Mouse (Mus musculus) liver, adult (tissue): ENCODE measurements around the gene Psenen.

Experiments
- GATA4 ChIP-seq: IDR thresholded peaks from 2 replicates; pipeline ENCODE4 v1.6.1; 2014; ENCODE audit warnings: mild to moderate bottlenecking, low read length; ENCODE audit not compliant: insufficient replicate concordance

Gene Psenen

DNA sequence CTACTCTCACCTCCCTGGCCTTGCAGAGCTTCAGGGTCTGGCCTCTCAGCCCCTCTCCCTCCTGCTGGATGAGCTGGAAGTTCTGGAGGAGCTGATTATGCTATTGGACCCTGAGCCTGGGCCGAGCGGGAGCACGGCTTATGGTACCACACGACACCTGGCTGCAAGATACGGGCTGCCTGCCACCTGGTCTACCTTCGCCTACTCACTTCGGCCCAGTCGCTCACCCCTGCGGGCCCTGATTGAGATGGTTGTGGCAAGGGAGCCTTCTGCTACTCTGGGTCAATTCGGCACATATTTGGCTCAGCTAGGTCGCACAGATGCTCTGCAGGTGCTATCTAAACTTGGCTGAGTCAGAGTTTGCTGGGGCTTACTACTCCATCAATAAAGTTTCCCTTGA is 4.1 kb upstream of the Psenen start:
- no peak for TF ChIP-seq GATA4

GRCm38 (mm10) chr7:30566033-30566432 is 2.6 kb upstream of the Psenen start:
- TF ChIP-seq GATA4: no peak

GRCm38 (mm10) chr7:30564970-30565571 is 1.6 kb upstream of the Psenen start, which contains the start of gene Igflr1:
Gene Igflr1, plus strand, starts transcription at chr7:30565427.
- TF ChIP-seq GATA4: no peak

DNA sequence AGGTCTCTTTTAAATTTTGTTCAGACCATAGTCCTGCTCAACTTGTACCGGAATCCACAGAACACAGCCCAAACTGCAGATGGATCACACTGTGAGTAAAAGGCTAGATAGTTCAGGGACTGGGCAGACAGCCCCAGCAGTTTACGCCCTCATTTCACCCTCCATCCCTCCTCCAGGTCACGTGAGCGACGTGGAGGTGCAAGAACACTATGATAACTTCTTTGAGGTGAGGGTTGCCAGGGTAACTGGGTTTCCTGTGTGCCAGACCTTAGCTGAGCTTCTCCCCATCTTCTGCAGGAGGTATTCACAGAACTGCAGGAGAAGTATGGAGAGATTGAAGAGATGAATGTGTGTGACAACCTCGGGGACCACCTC is 466 bp upstream of the Psenen start:
- no peak for TF ChIP-seq GATA4

- TF ChIP-seq GATA4: no peak
Observed at GRCm38 (mm10) chr7:30562526-30563116, 806 bp downstream of the Psenen start.

- no peak for TF ChIP-seq GATA4
Observed at GRCm38 (mm10) chr7:30560296-30560695, 3.1 kb downstream of the Psenen start.

DNA sequence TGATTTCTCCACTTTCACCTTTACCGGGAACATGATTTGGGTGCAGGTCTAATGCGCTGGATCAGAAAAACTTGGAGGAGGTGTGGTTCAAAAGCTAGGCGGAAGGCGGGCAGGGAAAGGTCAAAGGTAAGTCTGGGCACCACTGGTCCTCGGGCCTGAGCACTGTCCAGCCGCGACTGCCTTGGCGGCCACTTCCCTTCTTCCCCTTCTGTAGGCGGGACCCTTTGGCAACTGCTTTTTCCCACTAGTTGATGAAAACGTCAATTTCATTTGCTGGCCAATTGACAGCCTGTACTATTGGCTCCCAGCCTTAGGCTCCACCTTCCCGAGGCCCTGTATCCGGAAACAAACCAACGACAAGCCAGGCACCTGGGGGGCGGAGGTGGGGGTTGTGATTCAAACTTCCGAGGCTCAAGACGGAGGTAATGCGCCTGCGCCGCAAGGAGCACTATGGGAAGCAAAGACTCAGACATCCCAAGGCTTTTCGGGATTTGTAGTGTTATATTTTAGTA is 3.9 kb downstream of the Psenen start, which contains the start of gene Lin37:
Gene Lin37 (minus strand): TSS at position 396 of the 512 bp plus-strand sequence.
- TF ChIP-seq GATA4: no peak

- TF ChIP-seq GATA4: no peak
Observed at GRCm38 (mm10) chr7:30558656-30559442, 4.6 kb downstream of the Psenen start.

DNA sequence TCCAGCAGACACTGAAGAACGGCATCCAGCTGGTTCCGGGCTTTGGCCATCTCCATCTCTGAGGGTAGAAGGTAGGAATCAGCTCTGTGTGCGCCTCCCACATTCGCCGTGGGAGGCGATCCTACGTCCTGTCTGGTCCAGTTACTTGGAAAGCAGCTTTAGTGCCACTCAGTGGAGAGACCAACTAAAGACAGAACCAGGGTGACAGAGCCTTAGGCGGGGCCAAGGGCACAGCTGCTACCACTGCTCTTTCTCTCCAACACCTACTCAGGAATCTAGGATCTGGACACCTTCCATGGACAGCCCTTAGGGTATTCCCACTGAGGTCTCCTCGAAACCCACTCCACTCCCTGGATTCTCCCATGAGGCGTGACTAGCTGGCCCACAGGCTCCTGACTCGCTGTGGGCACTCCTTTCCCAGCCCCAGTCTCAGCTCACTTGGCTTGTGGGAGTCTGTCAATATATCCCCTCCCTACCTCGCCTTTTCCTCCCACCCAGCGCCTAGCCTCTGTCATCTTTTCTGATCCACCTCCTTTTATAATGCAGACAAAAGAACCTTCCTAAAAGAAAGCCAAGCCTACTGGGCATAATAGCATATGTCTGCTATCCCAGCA is 5.4 kb downstream of the Psenen start:
- no peak for TF ChIP-seq GATA4

- TF ChIP-seq GATA4: no peak
Observed at GRCm38 (mm10) chr7:30556894-30557536, 6.4 kb downstream of the Psenen start.

- TF ChIP-seq GATA4: no peak
Observed at GRCm38 (mm10) chr7:30553810-30554584, 9.4 kb downstream of the Psenen start.

DNA sequence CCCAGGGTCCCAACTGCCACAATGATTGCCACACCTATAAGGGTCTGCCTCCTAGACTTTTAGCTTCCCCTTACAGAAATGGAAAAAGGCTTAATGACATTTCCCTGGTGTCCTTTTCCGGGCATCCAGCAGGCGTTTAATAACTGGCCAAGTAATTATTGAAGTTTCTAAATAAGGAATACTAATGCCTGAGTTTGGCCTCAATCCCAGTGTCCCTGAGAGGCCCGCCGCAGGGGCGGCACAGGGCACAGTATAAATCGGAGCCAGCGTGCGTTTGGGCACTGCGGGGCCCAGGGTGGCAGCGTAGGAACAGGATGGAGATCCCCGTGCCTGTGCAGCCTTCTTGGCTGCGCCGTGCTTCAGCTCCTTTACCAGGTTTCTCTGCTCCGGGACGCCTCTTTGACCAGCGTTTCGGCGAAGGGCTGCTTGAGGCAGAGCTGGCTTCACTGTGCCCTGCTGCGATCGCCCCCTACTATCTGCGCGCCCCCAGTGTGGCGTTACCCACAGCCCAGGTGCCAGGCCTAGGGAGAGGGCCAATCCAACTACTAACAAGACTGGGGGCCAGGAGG is 10.3 kb downstream of the Psenen start:
- no peak for TF ChIP-seq GATA4

GRCm38 (mm10) chr7:30552102-30553020 is 11.1 kb downstream of the Psenen start, which contains the start of the genes Hspb6 and Proser3:
Gene Hspb6, plus strand, starts transcription at chr7:30552178.
Gene Proser3, minus strand, starts transcription at chr7:30552299.
- TF ChIP-seq GATA4: no peak

DNA sequence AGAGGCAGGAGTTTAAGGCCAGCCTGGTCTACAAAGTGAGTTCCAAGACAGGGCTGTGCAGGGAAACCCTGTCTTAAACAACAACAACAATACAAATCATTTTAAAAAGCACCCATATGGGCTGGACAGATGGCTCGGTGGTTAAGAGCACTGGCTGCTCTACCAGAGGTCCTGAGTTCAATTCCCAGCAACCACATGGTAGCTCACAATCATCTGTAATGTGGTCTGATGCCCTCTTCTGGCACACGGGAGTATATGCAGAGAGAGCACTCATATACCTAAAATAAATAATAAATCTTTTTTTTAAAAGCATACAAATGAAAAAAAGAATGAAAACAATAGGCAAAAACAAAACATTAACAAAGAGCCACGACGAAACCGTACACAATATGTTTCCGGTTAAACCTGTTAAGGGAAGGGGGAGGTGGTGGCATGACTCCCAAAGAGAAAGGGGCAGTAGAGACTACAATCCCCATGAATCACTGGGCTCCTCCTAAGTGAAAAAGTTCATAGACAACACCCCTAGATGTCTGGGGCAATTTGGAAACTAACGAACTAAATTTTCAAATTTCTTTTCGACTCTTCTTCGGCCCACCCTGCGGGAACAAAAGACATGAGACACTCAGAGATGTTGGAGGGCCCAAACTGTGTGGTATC is 11.9 kb downstream of the Psenen start:
- TF ChIP-seq GATA4: no peak
